Mouse (Mus musculus) lung, adult 18-20 months (tissue): ENCODE results near the gene Wapl.

Experiments
- DNase-seq, 2 experiments: peaks; one replicate each; pipeline ENCODE4 v3.0.0; 2022; ENCODE audit warnings: mixed read lengths in 2 of 2

The Wapl gene

GRCm38 (mm10) chr14:34673395-34674228 lies at the start of gene Wapl:
Wapl (plus strand) TSS chr14:34673928.
- DNase-seq, result peak; percentile 97 to 98

DNA sequence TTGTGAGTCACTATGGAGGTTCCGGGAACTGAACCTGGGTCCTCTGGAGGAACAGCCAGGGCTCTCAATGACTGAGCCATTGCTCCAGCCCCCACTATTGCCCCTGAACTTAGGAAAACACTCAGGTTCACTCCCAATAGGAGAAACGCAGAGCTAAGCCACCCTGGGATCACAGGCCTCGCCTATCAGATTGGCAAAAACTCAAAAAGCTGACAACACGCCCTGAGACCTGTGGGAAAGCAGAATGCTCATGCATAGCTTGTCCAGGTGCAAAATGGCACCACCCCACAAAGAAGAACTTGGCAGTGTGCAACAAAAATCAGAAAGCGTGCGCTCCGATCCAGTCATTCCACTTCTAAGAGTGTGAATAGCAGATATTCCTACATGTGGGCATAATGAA lies 46.9 kb upstream of the Wapl start:
- no peak for DNase-seq

- no peak for DNase-seq
These were observed 40.8 kb upstream of the Wapl start for GRCm38 (mm10) chr14:34632722-34633448.

DNA sequence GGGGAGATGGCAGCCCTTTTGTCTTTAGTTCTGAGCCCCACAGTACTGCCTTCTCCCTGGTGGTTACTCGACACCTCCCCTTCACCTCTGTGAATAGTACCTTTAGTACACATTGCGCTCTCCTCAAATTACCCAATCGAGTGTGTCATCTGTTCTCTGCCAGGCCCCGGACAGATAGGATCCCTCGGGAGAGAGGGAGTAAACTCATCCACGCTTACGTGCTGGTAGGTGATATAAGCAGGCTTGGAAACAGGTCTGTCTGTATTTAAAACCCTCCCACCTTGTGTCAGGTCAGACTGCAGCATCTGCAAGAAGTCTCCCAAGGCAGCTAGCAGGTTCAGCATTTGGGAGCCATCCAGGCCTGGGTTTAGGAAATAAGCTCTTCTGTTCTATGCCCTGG lies 38.5 kb upstream of the Wapl start:
- DNase-seq, result no peak

- DNase-seq, result no peak
These were observed 38.0 kb upstream of the Wapl start for GRCm38 (mm10) chr14:34635721-34636120.

DNA sequence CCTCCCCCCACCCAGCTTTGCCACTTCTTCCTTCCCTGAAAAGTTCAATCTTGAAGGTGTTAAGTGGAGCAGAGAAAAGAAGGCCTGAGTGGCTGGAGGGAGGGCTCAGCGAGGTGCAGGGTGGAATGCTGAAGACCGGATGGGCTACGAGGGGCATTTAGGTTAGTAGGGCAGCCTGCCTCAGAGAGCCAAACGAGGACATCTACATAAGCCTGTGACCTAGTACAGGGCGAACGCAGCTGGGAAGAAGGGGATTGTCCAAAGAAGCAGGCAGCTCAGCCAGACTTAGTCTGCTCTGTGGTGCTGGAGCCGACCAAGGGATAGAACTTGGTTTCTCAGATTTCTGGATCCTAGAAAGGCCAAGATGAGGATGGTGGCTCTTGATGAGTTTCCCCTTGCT lies 29.6 kb upstream of the Wapl start:
- no peak for DNase-seq

DNA sequence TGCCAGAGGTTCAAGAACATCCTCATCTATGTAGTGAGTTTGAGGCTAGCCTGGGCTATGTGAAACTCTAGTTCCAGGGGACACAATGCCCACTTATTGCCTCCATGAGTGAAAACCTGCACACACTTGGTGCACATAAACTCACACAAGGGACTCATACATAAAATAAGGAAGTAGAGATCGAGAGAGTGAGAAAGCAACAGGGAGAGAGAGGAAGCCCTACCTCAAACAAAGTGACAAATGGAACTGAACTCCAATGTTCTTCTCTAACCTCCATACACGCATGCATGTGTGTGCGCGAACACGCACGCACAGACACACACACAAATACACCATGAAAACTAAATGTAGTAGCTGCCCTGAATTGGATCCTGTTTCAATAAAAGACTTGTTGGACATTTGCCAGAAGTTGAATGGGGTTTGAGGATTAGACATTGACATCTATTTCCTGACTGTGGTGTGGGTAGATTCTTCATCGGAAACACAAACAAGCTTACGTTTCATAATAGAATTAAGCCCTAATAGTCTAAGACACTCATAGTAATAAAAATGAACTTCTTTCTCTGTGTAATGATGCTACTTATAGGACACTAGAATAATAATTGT lies 25.8 kb upstream of the Wapl start:
- DNase-seq, result no peak

DNA sequence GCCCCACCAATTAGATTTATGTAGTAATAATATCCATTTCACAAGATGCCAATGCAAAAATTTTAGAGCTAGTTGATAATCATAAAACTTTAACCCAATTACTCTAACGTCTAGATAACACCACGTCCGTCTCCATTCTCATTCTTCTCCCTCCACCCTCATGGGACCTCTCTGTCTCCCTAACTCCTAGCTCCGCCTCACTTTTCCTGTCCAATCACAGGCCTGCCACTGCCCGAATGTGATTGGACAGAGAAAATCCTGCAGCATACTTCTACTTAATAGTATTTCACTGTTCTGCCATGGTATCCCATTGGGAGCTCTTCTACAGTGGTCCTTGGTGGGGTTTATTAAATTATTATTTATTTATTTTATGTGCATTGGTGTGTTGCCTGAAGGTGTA lies 16.6 kb upstream of the Wapl start:
- DNase-seq, result no peak

DNA sequence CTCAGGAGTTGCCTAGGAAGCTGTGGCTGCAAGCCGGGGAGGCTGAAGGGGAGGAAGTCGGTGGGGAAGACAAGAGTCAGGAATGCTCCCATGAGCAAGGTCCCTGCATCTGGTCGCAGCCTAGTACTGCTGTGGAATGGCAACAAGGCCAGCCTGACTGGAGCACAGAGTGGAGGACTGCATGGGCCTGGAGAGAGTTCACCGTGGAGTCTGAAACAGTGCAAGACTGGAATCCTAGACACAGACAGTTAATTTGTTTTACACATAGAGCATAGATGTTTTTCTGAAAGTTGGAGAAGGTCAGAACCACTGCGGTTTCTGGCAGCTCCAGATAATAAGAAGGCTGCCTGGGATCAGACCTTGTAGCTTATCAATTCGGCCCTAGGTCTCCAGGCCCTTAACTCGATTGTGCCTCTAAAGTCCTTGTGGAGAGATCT lies 13.4 kb upstream of the Wapl start:
- no peak for DNase-seq

DNA sequence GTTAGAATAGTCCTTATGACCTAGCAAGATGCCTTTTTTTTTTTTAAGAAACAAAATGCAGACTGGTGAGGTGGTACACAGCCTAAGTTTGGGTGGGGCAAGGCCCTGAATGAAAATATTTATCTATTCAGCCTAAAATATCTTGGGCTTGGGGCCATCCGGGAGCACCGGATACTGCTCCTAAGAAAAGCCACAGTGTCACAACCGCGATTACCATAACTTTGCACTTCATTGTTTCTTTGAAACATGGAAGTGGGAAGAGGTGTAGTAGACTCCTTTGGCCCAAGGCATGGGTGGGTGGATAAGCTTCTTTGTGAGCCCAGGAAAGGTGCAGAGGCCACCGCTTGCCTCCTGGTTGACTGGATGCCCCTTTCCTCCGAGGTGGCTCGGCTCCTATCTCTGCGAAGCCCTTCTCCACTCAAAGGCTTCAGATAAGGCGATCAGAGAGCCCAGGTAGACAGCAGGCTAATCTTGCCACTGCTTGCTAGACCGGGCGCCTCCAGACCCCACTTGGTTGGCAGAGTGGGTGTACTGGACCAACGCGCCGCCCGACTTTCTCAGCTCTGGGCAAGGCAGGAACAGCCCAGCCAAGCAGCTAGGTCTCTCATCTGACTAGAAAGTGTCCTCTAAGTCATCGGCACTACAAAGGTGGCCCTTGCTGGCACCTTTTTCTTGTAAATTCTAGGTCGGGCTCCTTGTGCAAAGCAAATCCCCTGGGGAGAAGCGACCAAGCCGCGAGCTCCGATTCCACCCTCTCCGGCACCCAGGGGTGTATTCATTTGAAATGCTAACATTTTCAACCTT lies 12.7 kb upstream of the Wapl start:
- peak in 1 of 2 experiments; percentile 3 for DNase-seq

DNA sequence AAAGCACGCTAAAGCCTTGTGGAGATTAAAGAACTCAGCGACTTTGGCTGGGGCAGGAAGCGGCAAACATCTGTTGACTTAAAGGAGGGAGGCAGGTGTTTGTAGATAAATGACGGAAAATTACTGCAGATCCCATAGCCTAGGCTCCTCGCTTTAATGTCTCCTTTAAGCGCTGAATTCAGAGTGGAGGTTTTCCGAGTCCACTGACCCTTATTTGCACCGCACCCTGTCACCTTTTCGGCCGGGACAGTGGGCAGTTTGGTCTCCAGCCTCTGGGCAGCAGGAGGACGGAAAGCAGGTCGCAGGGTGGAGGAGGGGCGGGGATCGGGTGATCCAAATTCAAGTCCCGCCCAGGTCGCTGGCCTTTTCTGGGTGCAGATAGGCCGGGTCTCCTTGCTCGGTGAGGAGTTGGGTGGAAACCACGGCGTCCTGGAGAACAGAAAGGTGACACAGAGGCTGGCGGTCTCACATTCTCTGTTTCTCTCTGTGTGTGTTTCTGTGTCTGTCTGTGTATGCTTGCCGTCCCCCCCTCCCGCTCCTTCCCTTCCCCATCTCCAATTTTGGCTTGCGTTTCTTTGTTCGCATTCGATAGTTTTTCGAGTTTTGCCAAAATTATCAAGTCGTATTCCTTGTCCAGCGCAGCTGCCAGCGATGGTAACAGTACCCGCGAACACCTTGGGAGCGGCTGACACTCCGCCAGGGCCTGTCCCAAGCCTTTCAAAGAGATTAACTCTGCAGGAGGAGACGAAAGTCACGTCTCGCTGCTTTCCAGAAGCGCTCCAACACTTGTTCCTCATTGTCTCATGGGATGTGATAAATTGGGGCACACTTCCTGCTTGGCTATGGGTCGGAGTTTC lies 11.9 kb upstream of the Wapl start:
- DNase-seq, result peak; percentile 77 to 79

DNA sequence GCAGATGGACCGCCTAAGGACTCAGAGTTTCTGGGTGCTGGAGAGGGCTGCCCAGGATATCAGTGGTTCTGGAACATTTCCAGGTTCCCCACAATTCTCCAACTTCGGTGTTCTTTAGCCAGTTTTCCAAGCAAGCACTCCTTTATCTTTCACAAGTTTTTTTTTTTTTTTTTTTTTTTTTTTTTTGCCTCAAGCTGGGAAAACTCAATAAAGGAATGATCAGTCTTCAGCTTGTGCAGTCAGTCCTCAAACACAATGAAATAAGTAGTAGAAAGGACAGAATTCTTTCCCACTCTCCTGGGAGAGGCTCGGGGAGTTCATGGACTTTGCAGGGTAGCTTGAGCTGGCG lies 11.3 kb upstream of the Wapl start:
- no peak for DNase-seq

GRCm38 (mm10) chr14:34663381-34663780 lies 10.3 kb upstream of the Wapl start:
- no peak for DNase-seq

DNA sequence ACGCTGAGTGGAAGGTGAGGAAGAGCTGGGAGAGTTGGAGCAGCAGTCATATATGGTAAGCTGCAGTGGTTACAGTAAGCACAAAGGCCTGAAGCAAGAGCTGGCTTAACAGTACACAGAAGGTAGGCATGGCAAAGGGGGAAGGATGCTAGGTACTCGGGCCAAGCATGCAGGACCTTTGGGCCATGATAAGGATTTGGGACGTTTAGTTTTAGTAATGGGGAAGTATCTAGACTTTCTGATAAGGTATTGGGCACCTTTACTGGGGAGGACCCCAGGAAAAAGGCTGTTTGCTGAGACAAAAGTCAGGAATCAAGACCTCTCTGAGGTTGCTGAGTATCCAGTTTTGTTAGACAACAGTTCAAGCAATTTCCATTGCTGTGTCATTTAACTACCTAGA lies 4.6 kb upstream of the Wapl start:
- DNase-seq, result no peak

DNA sequence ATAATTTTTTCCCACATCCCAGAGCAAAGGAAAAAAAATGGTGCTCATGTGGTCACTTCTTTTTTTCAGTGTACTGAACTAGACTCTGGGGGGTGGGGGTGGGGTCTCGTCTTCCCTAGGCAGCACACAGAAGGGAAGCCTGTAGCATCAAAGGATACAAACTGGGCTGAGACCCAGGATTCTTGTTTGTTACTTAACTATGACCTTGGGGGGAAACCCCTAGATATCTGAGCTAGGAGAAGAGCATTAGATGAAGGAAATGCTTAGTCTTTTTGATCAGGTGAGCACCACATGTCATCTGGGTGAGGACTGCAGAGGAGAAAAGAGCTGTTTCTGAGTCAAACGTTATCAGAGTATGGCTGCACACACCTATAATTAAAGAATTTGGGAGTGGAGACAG lies 3.5 kb upstream of the Wapl start:
- no peak for DNase-seq

- peak; percentile 46 to 53 for DNase-seq
These were observed 582 bp downstream of the Wapl start for GRCm38 (mm10) chr14:34674229-34674791.

DNA sequence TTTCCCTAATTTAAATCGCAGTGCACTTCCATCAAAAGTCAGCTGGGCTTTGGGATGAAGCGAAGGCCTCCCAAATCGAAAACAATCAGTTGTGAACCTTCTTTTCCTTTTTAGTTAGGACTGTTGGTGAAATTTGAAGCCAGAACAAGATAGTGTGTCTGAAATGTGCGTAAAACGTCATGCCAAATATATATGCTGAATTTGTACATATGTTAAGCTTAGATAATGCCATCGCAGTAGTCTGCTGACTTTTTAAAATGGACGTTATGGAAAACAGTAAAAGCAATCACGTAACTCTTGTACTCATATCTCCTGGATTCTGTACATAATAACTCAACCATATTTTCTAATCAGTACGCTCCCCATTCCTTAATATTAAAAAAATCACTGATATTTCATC lies 1.2 kb downstream of the Wapl start:
- no peak for DNase-seq

DNA sequence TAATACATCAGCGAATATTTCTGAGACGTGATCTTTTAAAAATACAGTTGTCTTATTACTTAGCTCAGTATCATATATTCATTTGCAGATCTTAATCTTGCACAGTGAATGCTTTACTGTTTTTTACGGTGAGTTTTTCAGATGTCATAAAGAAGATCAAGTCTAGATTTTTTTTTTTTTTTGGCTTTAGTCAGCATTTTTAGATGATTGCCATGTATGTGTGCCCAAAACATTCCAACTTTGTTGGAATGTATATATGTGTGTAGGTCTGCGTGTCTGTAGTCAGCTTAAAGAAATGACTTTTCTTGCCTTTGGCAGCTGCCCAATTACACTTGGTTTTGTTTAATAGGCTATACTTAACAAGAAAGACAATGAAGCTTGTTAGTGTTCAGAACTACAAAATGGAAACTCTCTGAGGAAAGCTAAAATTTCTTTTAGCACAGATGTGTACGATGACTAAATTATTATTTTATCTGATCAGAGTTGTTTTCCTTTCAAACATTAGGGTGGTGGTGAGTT lies 1.7 kb downstream of the Wapl start:
- no peak for DNase-seq

DNA sequence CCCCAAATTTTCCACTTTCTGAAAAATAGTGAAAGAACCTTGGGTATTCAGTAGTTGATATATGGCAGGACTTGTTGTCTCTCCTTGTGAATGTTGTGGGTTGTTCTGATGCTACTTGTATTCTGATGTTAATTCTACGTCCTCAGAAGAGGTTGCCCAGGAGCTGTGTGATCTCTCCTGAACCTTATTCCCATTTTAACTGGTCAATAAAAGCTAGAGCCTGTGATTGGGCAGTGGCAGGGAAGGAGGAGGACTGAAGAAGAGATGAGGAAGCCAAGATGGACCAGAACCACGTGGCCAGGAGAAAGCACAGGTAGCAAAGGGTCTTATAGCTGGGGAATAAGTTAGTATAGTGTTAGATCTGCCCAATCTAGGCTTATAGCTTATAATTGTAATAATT lies 7.1 kb downstream of the Wapl start:
- DNase-seq, result no peak

- DNase-seq, result no peak
These were observed 11.3 kb downstream of the Wapl start for GRCm38 (mm10) chr14:34684989-34685388.

DNA sequence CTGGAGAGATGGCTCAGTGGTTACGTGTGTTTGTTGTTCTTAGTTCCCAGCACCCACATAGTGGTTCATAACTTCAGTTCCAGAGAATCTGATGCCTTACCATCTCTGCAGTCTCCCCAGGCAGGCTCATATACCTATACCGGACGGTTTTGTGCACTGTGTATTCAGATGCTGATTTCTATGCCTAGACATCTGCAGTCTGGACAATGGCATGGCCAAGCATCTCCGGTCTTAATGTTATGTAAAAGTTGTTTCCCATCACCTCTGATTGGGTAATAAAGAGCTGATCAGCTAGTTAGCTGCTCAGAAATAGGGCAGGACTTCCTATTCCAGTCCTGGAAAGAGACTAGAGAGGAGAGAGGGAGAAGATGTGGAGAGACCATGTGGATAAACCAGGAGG lies 20.2 kb downstream of the Wapl start:
- no peak for DNase-seq

DNA sequence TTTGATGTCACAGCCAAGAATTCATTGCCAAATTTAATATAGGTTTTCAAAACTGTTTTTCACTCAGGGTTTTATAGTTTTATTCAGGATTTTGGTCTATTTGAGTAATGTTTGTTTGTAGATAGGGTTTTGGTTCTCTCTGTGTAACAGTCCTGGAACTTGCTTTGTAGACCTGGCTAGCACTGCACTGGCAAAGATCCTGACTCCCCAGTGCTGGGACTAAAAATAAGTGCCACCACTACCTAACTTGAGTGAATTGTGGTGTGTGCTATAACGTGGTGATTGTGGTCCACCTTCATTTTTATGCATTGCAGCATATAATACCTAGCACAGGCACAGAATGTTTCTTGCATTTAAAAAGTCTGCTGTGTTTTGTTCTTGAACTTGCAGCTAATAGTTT lies 23.6 kb downstream of the Wapl start:
- no peak for DNase-seq
